Mouse (Mus musculus) cerebellum, adult 2 months (tissue): ENCODE results near the gene Proz. TPM values are rescaled to one million over a fixed set of nuclear protein-coding genes. Genes with fewer than 3 reads are reported as not detected.

Source experiments
- DNase-seq, 2 experiments: peaks; one replicate each; pipeline ENCODE4 v3.0.0; 2021
- H3K27ac ChIP-seq: fragments of 200-500 bp; 2 replicates; pipeline ENCODE4 v1.5.1; 2012; ENCODE audit warnings: low read length, control low read depth, inconsistent platforms; ENCODE audit not compliant: insufficient read depth
- H3K27me3 ChIP-seq: fragments of 200-500 bp; 2 replicates; pipeline ENCODE4 v1.6.1; 2012; ENCODE audit warnings: inconsistent platforms, mild to moderate bottlenecking, low read length, moderate library complexity; ENCODE audit not compliant: control insufficient read depth, insufficient read depth
- H3K4me1 ChIP-seq: fragments of 200-500 bp; 2 replicates; pipeline ENCODE4 v1.6.1; 2011; ENCODE audit warnings: low read length; ENCODE audit not compliant: control insufficient read depth, insufficient read depth
- H3K4me3 ChIP-seq: fragments of 200-500 bp; replicated peaks from 2 replicates; pipeline ENCODE3; 2011; ENCODE audit warnings: mild to moderate bottlenecking, low read depth, low read length, control low read depth; ENCODE audit not compliant: insufficient read depth
- CTCF ChIP-seq: fragments of 200-500 bp; IDR thresholded peaks from 2 replicates; pipeline ENCODE4 v1.5.1; 2011; ENCODE audit warnings: low read depth, mild to moderate bottlenecking, control low read depth, low read length, moderate library complexity, borderline replicate concordance; ENCODE audit not compliant: insufficient read depth
- POLR2A ChIP-seq: fragments of 200-500 bp; IDR thresholded peaks from 2 replicates; pipeline ENCODE4 v1.6.1; 2011; ENCODE audit warnings: low read length, control low read depth, borderline replicate concordance; ENCODE audit not compliant: insufficient read depth
- WGBS: fragments of 180-500 bp; shearing (Covaris S2); methylation state at CpG from one replicate; pipeline ENCODE4 v1.1.7; 2018; 5-methylcytosine and 5-hydroxymethylcytosine counted together
- polyA plus RNA-seq: library from polyadenylated mRNA; depleted of rRNA; stranded (reverse); fragments of >200 nt; gene quantifications from 2 replicates; pipeline ENCODE4 v1.2.3, GENCODE M21; 2012

The Proz gene
- polyA plus RNA-seq, 1 experiment = 0.07 TPM

DNA sequence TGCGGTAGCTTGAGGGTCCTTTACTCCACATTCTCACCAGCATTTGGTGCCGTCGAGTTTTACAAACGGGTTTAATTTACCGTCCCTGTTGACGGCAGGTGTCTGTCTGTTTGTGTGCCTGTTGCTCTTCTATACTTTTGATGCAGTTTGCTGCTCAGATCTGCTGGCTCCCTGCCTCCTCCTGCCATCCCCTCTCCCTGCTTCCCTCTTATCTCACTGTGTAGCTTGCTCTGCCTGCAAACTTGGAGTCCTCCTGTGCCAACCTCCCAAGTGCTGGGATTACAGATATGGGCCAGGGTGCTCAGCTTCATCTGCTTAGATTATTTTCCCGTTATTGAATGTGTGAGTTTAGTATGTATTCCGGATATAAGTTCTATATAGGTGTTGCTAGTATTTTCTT, 48.3 kb downstream of the Proz start:
- 85% methylated on average over 8 of the region's 8 CpGs for WGBS
- Histone ChIP-seq H3K4me1 (peaks cover 4% of the 10 kb centered on the region), H3K27me3 (no peaks in the 10 kb centered on the region), H3K27ac (no peak overlapping the region), H3K4me3 (no peak overlapping the region)
- no peak for TF ChIP-seq CTCF
- no peak for TF ChIP-seq POLR2A
- no peak for DNase-seq

DNA sequence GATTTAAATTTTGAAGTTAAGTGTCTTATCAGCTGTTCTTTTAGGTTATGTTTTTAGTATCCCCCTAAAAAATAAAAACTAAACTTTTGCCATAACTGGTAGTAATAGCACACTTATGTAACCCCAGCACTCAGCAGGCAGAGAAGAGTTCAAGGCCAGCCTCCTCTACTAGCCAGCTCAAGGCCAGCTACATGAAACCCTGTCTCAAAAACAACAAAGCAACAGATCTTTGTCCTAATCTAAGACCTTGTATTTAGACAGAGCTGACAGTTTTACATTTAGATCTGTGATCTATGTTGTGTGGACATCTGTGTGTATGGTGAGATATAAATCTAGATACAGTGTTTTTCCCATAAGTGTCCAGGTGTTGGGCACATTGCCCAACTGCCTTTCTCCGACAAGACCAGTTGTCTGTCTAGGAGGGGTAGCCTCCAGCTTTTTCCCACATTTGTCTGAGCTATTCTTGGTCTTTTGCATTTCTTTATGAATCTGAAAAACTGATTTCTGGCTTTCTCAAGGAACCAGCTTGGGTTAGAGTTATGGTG, 48.8 kb downstream of the Proz start:
- Histone ChIP-seq H3K4me3 (no peak overlapping the region), H3K27me3 (no peaks in the 10 kb centered on the region), H3K4me1 (peaks cover 4% of the 10 kb centered on the region), H3K27ac (no peak overlapping the region)
- 32% methylated on average over 1 of the region's 1 CpGs for WGBS
- TF ChIP-seq POLR2A (no peak), CTCF (no peak)
- DNase-seq = no peak

DNA sequence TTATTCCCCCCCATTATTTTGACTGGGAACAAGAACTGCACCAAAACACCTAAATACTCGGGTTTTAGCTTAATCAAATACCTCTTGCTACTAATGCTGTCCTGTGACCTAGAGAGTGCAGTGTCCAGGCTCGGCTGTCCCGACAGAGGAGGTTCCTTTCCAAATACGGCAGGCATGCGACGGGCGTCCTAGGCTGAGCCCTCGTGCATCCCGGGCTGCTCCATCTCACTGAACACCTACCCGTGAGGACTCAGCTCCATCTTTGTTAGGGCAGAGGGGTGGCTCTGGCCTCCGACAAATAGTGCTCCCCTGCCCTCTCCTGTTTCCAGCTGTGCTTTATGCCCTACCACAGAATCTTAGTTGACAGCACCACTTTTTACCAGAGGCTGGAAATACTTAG, 51.2 kb downstream of the Proz start:
- TF ChIP-seq POLR2A (no peak), CTCF (no peak)
- no peak overlapping the region for H3K27ac ChIP-seq
- 86% methylated on average over 11 of the region's 11 CpGs for WGBS
- no peaks in the 10 kb centered on the region for H3K27me3 ChIP-seq
- DNase-seq = no peak
- no peak overlapping the region for H3K4me3 ChIP-seq
- peaks cover 4% of the 10 kb centered on the region for H3K4me1 ChIP-seq

DNA sequence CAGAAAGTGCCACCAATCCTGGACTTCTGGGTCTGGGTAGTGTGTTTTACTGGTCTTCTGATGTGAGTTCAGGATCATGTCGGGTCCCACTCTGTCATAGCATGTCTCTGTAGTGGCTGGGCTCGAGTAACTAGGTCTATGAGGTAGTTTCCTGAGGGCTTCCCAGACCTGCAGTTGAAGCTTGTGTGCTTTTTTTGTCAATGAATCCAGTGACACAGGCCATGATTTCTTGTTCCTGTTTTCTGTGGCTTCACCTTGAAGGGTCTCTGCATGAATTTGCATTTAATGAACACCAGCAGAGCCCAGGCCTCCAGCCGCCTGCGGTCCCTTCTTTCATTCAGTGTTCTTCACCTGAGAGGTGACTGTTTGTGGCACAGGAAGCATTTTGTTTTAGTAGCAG, 52.5 kb downstream of the Proz start:
- DNase-seq = no peak
- Histone ChIP-seq H3K4me1 (no peaks in the 10 kb centered on the region; the same call in 1 of the 2 replicates), H3K27me3 (no peaks in the 10 kb centered on the region), H3K4me3 (no peak overlapping the region), H3K27ac (no peak overlapping the region)
- WGBS = 91% methylated on average over 4 of the region's 4 CpGs
- no peak for TF ChIP-seq CTCF
- TF ChIP-seq POLR2A = no peak

DNA sequence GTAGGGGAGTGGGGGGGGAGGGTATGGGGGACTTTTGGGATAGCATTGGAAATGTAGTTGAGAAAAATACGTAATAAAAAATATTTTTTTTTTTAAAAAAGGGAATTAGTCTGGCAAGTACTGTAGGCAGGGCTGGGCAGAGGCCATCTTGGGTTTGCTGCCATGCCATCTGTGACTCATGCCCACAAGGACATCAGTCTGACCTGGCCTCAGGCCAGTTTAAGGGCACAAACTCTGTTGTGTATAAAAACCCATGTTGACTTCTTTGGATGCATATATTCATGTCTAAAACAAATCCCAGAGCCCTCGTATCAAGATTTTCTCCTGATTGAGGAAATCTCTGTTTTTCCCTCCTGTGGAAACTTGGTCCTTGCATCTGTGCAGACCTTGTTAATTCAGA, 56.4 kb downstream of the Proz start:
- Histone ChIP-seq H3K4me3 (no peak overlapping the region), H3K4me1 (no peaks in the 10 kb centered on the region), H3K27me3 (no peaks in the 10 kb centered on the region), H3K27ac (no peak overlapping the region)
- TF ChIP-seq POLR2A (no peak), CTCF (no peak)
- peak in 1 of 2 experiments; percentile 39 for DNase-seq
- 57% methylated on average over 2 of the region's 2 CpGs for WGBS

DNA sequence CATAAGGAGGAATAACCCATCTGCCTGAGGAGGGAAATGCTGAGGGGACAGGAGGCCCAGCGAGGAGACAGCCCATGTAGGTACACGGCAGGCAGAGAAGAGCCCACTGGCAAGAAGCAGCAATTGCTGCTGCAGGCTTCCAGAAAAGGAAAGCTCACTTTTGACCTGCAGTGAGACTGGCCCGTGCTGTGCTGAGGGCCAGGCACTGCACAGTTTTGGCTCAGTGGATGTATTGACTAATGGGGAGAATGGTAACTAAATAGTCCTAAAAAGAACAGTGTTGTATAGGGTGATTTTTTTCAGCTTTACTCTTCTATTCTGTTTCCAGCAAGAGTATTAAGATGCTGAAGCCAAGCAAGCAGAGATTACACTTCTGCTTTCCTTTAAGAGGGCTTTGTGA, 57.8 kb downstream of the Proz start:
- TF ChIP-seq CTCF (no peak), POLR2A (no peak)

DNA sequence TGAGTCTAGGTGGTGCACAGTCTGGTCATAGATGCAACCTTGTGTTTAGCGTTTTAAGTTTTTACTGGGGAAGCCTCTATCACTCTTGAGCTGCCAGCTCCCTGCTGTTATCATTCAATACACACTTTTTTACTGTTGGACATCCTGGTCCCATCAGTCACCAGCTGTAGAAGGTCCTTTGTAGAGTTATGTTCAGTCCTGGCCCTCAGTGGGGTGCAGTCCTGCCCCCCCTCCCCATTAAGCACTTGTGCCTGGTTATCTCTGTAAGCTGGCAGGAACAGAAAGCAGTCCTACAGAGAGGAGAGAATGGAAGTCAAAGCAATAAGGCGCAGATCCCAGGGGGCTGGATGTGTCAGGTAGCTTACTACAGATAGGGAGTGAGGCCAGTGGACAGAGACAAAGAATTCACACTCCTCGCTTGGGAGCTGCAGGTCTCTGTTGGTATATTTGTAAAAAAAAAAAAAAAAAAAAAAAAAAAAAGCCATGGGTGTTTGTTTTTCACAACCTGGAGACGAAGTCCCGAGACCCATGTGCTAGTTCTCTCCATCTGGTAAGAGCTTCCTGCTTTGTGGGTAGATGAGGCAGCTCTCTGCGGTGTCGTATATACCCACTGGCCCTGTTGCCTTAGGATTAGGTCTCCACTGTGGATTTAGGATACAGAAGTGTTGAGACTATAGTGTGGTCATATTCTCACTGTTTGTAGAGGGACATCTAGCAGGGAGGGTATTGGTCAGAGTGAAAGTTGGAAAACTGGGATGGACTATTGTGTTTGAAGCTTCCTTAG, 60.4 kb downstream of the Proz start:
- H3K27me3 ChIP-seq = no peaks in the 10 kb centered on the region
- DNase-seq = no peak
- H3K4me1 ChIP-seq = no peaks in the 10 kb centered on the region
- H3K4me3 ChIP-seq = no peak overlapping the region
- 82% methylated on average over 7 of the region's 7 CpGs for WGBS
- H3K27ac ChIP-seq = no peak overlapping the region
- no peak for TF ChIP-seq CTCF
- no peak for TF ChIP-seq POLR2A

More for the DNA sequence above, 57.8 kb downstream of the Proz start:
- no peaks in the 10 kb centered on the region for H3K27me3 ChIP-seq
- H3K27ac ChIP-seq = no peak overlapping the region
- DNase-seq = no peak
- H3K4me1 ChIP-seq = no peaks in the 10 kb centered on the region
- H3K4me3 ChIP-seq = no peak overlapping the region
- WGBS = 58% methylated on average over 3 of the region's 3 CpGs

DNA sequence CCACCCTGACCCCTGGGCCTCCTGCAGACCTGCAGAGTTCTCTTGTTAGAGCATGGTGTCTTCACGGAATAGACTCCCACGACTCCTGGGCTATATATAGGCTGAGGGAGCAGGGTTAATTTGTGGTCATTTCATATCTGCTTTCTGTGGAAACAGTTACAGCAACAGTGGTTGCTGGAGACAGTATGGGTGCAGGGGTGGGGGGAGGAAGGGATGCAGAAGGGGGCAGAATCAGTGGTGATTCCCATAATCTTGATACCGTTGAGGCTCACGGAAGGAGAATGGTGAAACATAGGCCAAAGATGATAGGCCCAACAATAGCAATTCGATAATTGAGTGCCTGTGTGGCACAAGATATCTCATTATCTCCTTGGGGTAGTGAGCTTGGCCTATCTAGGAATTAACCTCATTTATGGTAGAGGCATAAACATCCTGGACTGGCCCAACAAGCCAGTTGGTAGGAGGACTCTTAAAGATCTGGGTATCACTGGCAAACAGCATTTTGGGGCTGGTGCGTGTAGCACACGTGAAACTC, 62.2 kb downstream of the Proz start:
- H3K27ac ChIP-seq = no peak overlapping the region
- WGBS = 96% methylated on average over 7 of the region's 7 CpGs
- no peaks in the 10 kb centered on the region for H3K27me3 ChIP-seq
- DNase-seq = no peak
- no peak for TF ChIP-seq POLR2A
- no peak for TF ChIP-seq CTCF
- H3K4me1 ChIP-seq = no peaks in the 10 kb centered on the region
- H3K4me3 ChIP-seq = no peak overlapping the region
